Mouse (Mus musculus) T-helper 2 cell (primary cell): ENCODE measurements around the gene Olfr784.
"Not testable (repeated sequence)": the region's sequence is repeated elsewhere in the genome, so short reads cannot be mapped to it uniquely, and the experiment has no call there.

Experiments
- in situ Hi-C: fragments of 300-600 bp; cut with MboI, MseI; formaldehyde crosslinking; loops from one replicate; pipeline ENCODE4 v1.15.1; 2025; ENCODE audit warnings: high pct_unique_total_duplicates

Gene Olfr784

GRCm38 (mm10) chr10:129383783-129384182 is at the start of gene Olfr784:
Gene Olfr784 (plus strand): TSS chr10:129384083.
- in situ Hi-C loops: no loop called here

GRCm38 (mm10) chr10:129348550-129348949 is 35.3 kb upstream of the Olfr784 start, which contains the start of gene Olfr782:
Gene Olfr782 (plus strand): TSS chr10:129348850.
- in situ Hi-C loops: no loop called here

GRCm38 (mm10) chr10:129352475-129352874 is 31.4 kb upstream of the Olfr784 start:
- in situ Hi-C loops: loop anchor here (5.0 to 10.0 kb wide), 2 partner anchors 40 to 128 kb away; no protein-coding TSS in a partner anchor

- in situ Hi-C loops: loop anchor here (10.0 kb wide), 1 partner anchor 132 kb away; no protein-coding TSS in a partner anchor
Observed at GRCm38 (mm10) chr10:129356496-129356895, 27.4 kb upstream of the Olfr784 start.

GRCm38 (mm10) chr10:129357307-129357706 is 26.6 kb upstream of the Olfr784 start:
- in situ Hi-C loops: loop anchor here (10.0 kb wide), 1 partner anchor 133 kb away; no protein-coding TSS in a partner anchor

GRCm38 (mm10) chr10:129374051-129374450 is 9.8 kb upstream of the Olfr784 start:
- in situ Hi-C loops: not testable (repeated sequence)

- in situ Hi-C loops: no loop called here
Observed at GRCm38 (mm10) chr10:129400892-129401291, 17.0 kb downstream of the Olfr784 start.

- in situ Hi-C loops: no loop called here
Observed at GRCm38 (mm10) chr10:129405126-129405525, 21.2 kb downstream of the Olfr784 start, which contains the start of gene Olfr785. Gene Olfr785 (plus strand): TSS chr10:129405426.

GRCm38 (mm10) chr10:129427006-129427405 is 43.1 kb downstream of the Olfr784 start, which contains the start of gene Olfr786:
Gene Olfr786 (plus strand): TSS chr10:129427306.
- in situ Hi-C loops: no loop called here
